Mouse (Mus musculus) monocyte, adult 5-6 weeks (primary cell): Measurements from ENCODE around the gene Mrpl23. TPM values are rescaled to one million over a fixed set of nuclear protein-coding genes. Genes with fewer than 3 reads are reported as not detected.

Experiments
- ATAC-seq: fragments of 153-309, 156-312 bp; replicated peaks from 2 replicates; pipeline ENCODE4 v1.8.0; 2017; ENCODE audit warnings: mild to moderate bottlenecking; ENCODE audit not compliant: low TSS enrichment, insufficient number of reproducible peaks, severe bottlenecking, poor library complexity, low FRiP score
- total RNA-seq: library from RNA; stranded (forward); fragments of 200-1000, 200-491, 200-594 nt; gene quantifications from 3 replicates; pipeline ENCODE4 v1.2.3, GENCODE M21; 2017

The Mrpl23 gene
- total RNA-seq, 1 experiment from 2014 or later = 9.7 TPM

GRCm38 (mm10) chr7:142564955-142565643 is 32.6 kb downstream of the Mrpl23 start:
- no peak for ATAC-seq

- no peak for ATAC-seq
Observed at GRCm38 (mm10) chr7:142566512-142566911, 34.0 kb downstream of the Mrpl23 start.

- no peak for ATAC-seq
Observed at GRCm38 (mm10) chr7:142568985-142569384, 36.5 kb downstream of the Mrpl23 start.

- no peak for ATAC-seq
Observed at GRCm38 (mm10) chr7:142570565-142570964, 38.1 kb downstream of the Mrpl23 start.

GRCm38 (mm10) chr7:142571458-142572220 is 39.2 kb downstream of the Mrpl23 start:
- no peak for ATAC-seq

GRCm38 (mm10) chr7:142572343-142572742 is 39.9 kb downstream of the Mrpl23 start:
- ATAC-seq = no peak

DNA sequence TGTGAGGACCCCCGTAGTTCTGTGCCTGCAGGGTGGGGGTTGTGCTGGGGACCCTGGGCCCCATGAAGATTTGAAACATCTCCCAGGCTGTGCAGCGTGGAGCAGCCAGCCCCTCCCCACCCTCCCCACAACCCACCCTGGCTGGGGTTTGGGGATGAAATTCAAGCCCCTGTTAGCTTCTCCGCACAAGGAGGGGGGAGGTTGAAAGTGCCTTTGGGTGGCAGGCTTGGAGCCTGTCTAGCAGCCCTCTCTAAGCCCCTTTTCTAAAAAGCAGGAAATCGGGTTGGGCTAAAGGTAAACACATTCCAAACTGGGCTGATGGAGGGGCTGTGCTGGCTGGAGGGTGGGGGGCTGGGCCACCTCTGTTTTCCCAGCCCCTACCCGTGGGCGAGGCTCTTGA is 40.5 kb downstream of the Mrpl23 start:
- ATAC-seq = no peak

- no peak for ATAC-seq
Observed at GRCm38 (mm10) chr7:142574155-142574660, 41.7 kb downstream of the Mrpl23 start.

DNA sequence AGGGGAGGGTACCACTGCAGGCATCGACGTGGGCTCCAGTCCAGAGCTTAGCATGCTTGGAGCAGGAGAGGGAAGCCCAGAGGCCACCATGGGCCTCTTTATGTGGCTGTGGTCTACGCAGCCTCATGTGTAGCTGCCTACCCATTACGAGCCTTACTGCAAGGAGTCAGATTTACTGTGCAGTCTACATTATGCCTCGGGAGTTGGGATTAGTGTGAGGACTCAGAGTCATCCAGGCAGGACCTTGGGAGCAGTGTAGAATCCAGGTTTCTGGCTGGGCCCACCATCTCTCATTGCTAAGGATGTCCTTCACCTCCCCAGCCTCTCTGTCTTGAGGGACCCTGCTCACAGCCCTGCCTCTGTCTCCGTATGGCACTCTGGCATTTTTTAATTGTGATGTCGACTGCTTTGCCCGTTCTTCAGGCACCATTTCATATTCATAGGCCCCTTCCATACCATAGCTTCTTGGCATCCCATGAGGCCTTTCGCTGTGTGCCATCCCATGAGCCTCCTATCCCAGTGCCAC is 42.4 kb downstream of the Mrpl23 start:
- ATAC-seq = no peak

GRCm38 (mm10) chr7:142575491-142575890 is 43.0 kb downstream of the Mrpl23 start:
- ATAC-seq = no peak

GRCm38 (mm10) chr7:142575971-142576370 is 43.5 kb downstream of the Mrpl23 start:
- no peak for ATAC-seq

GRCm38 (mm10) chr7:142576472-142577326 is 44.2 kb downstream of the Mrpl23 start:
- ATAC-seq = no peak

GRCm38 (mm10) chr7:142577806-142578423 is 45.4 kb downstream of the Mrpl23 start:
- ATAC-seq = no peak

DNA sequence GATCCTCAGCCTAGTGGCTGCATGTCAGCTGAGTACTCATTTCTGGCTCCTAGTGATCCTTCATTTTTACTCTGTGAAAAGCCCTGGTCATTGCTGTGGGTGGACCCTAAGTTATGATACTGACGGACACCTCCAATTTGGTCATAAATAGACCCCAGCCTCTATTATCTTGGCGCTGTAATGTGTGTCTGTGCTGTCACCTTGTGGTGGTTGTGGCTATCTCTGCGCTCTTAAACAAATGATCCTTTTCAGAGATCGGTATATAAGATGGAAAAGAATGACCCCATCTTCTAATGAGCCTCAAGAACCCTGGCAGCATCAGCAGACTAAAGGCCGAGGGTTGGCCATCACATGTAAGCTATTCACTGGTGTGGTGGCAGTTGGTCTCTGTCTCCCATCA is 46.6 kb downstream of the Mrpl23 start:
- ATAC-seq = no peak

DNA sequence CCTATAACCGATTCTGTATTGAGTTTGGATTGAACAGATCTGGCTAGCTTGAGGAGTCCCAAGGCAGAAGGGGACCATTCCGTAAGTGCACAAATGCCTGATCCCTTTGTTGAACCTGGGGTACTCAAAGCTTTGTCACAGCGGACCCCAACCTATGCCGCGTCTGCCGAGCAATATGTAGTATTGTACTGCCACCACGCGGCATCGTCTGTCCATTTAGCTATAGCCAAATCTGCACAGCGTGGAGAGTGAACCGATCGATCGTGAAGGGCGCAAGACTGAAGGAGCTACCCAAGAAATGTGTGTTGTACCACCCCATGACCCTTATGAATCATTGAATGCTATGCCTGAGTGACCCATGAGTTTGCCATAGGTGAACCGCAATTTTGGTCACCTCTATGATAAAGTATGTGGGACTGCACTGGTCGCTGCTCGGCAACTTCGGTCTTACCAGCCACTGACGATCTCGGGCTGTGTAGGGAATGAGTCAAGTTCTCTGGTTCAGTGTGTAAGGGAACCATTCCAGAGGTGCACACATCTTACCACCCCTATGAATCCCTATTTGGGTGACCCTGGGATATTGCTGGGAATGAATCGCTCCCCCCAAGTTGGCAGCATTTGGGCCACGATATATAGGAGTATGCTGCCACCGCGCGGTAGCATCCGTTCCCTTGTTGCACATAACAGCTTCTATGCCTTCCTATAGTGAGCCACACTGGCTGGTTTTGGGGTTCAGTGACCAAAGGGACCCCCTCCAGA is 47.8 kb downstream of the Mrpl23 start:
- no peak for ATAC-seq

GRCm38 (mm10) chr7:142581186-142581585 is 48.7 kb downstream of the Mrpl23 start:
- no peak for ATAC-seq

DNA sequence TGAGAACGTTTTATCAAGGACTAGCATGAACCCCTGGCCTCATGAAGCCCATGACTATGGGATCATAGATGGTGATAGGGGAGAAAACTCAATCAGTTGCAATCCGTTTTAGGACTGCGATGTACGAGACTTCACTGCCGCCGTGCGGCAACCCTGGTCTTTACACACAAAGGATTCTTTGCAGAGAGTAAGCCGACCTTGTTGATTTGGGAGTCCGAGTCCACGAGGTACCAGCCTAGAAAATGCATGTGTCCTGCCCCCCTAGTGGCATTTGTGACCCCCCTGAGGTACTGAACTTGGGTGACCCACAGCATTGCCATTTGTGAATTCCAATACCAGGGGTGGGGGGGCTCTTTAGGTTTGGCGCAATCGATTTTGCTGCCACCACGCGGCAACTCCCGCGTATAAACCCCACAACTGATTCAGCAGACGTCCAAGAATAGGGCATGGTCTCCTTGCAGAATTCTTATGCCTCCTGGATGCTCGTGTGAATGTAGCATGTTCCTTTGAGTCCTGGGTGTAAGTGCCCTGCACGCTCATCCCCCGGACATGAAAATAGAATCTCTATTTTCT is 49.3 kb downstream of the Mrpl23 start:
- ATAC-seq = no peak

- ATAC-seq = no peak
Observed at GRCm38 (mm10) chr7:142584882-142585281, 52.4 kb downstream of the Mrpl23 start.
